Mouse (Mus musculus): ENCODE measurements around the gene Bbx.

- TF ChIP-seq CTCF (IDR thresholded peaks at IDR 0.05; ENCODE audit: borderline replicate concordance, extremely low read depth, insufficient read depth, insufficient read length) (no peak), POLR2A (IDR thresholded peaks at IDR 0.05; ENCODE audit: borderline replicate concordance, extremely low read depth, insufficient read depth, insufficient read length, poor library complexity, severe bottlenecking) (no peak)
Observed at GRCm38 (mm10) chr16:50399775-50400174, 32.4 kb downstream of the Bbx start.
